Mouse (Mus musculus) hindbrain, embryonic 12.5 days (tissue): Measurements from ENCODE around the gene C87436. TPM values are rescaled to one million over a fixed set of nuclear protein-coding genes. Genes with fewer than 3 reads are reported as not detected.

ENCODE experiments used
- ATAC-seq: fragments of 200-750 bp; cut with Nextera tagmentation; 2 replicates; pipeline ENCODE4 v1.8.0; 2017; ENCODE audit warnings: moderate TSS enrichment; ENCODE audit not compliant: low FRiP score
- H3K27ac ChIP-seq: fragments of 300-500 bp; sonication (generic); 2 replicates; pipeline ENCODE4 v1.5.1; 2016; ENCODE audit warnings: mild to moderate bottlenecking
- H3K27me3 ChIP-seq: fragments of 300-500 bp; sonication (generic); 2 replicates; pipeline ENCODE4 v1.6.1; 2016; ENCODE audit warnings: mild to moderate bottlenecking
- H3K36me3 ChIP-seq: fragments of 300-500 bp; sonication (generic); 2 replicates; pipeline ENCODE4 v1.6.1; 2016; ENCODE audit warnings: mild to moderate bottlenecking
- H3K4me1 ChIP-seq: fragments of 300-500 bp; sonication (generic); 2 replicates; pipeline ENCODE4 v1.6.1; 2016
- H3K4me2 ChIP-seq: fragments of 300-500 bp; sonication (generic); replicated peaks from 2 replicates; pipeline ENCODE4 v1.6.1; 2016; ENCODE audit warnings: mild to moderate bottlenecking
- H3K4me3 ChIP-seq: fragments of 300-500 bp; sonication (generic); 2 replicates; pipeline ENCODE4 v1.5.1; 2016; ENCODE audit warnings: mild to moderate bottlenecking
- H3K9ac ChIP-seq: fragments of 300-500 bp; sonication (generic); 2 replicates; pipeline ENCODE4 v1.6.1; 2016; ENCODE audit warnings: mild to moderate bottlenecking, moderate library complexity
- H3K9me3 ChIP-seq: fragments of 300-500 bp; sonication (generic); replicated peaks from 2 replicates; pipeline ENCODE4 v1.6.1; 2016; ENCODE audit warnings: mild to moderate bottlenecking
- WGBS: fragments of 180-500 bp; shearing (Covaris S2); methylation state at CpG from one replicate; pipeline ENCODE4 v1.1.7; 2016; 5-methylcytosine and 5-hydroxymethylcytosine counted together
- polyA plus RNA-seq: library from polyadenylated mRNA; unstranded; fragments of >200 nt; fragmentation: Nextera tagmentation; extraction: Ambion mirVana; gene quantifications from 2 replicates; pipeline ENCODE4 v1.2.1, GENCODE M21; 2016

Gene C87436
- polyA plus RNA-seq, 1 experiment from 2014 or later = 29.7 TPM

DNA sequence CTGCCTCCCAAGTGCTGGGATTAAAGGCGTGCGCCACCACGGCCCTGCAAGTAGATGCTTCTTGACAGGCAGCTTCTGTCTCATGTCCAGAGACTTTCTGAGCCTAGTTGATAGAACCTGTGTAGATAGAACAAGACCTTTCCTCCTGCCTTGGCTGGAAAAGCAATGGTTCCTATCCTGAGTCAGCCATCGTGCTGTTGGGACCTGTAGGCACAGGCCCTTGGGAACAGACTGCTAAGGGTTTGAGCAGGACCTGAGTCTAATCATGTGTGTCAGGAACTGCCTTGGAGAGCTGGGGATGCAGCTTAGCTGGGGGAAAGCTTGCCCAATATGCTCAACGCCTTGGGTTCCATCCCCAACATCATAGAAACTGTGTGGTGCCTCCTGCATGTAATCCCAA lies 35.9 kb downstream of the C87436 start:
- H3K9me3 ChIP-seq = no peaks in the 10 kb centered on the region
- H3K4me3 ChIP-seq = no peak overlapping the region
- H3K36me3 ChIP-seq = peaks cover 9% of the 10 kb centered on the region; the same call in 1 of the 2 replicates
- WGBS = 96% methylated on average over 5 of the region's 5 CpGs
- H3K27ac ChIP-seq = no peak overlapping the region
- no peak overlapping the region for H3K4me2 ChIP-seq
- ATAC-seq = no peak
- H3K4me1 ChIP-seq = peaks cover 17% of the 10 kb centered on the region
- H3K27me3 ChIP-seq = no peaks in the 10 kb centered on the region
- H3K9ac ChIP-seq = no peak overlapping the region

DNA sequence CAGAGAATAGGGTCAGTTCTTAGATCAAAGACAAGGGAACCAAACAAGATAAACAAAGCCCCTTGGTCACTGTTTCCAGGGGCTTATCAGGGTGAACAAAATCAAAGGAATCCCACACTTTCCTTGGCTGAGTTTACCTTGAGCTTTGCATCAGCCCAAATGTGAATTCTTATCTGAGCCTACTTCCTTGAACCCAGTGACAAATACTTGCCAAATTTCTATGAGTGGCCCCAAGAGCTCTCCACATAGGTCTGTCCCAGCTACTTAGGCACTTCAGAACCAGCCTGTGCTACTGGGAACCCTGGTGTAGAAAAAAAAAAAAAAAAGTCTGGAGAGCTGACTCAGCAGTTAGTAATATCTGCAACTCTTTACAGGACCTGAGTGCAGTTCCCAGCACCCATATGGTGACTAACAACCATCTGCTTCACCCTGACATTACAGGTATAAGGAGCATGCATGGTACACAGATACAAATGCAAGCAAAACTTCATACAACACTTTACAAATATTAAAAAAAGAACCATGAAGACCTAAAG lies 36.5 kb downstream of the C87436 start:
- Histone ChIP-seq H3K4me1 (peaks cover 24% of the 10 kb centered on the region), H3K9me3 (no peaks in the 10 kb centered on the region), H3K4me2 (no peak overlapping the region), H3K4me3 (no peak overlapping the region), H3K27ac (no peak overlapping the region), H3K27me3 (no peaks in the 10 kb centered on the region), H3K36me3 (peaks cover 7% of the 10 kb centered on the region; the same call in 1 of the 2 replicates), H3K9ac (no peak overlapping the region)
- ATAC-seq = no peak

GRCm38 (mm10) chr6:86475462-86476167 lies 37.4 kb downstream of the C87436 start:
- no peak overlapping the region for H3K4me2 ChIP-seq
- no peak for ATAC-seq
- no peak overlapping the region for H3K4me3 ChIP-seq
- H3K9ac ChIP-seq = no peak overlapping the region
- H3K36me3 ChIP-seq = no peaks in the 10 kb centered on the region
- 77% methylated on average over 9 of the region's 9 CpGs for WGBS
- peaks cover 32% of the 10 kb centered on the region for H3K4me1 ChIP-seq
- no peaks in the 10 kb centered on the region for H3K9me3 ChIP-seq
- no peaks in the 10 kb centered on the region for H3K27me3 ChIP-seq
- 0 out of 2 replicates have a peak overlapping the region, but pooled peaks have one; percentile 9 for H3K27ac ChIP-seq

- no peak overlapping the region for H3K4me2 ChIP-seq
- H3K9ac ChIP-seq = no peak overlapping the region
- 82% methylated on average over 5 of the region's 5 CpGs for WGBS
- peaks cover 31% of the 10 kb centered on the region for H3K4me1 ChIP-seq
- no peak for ATAC-seq
- no peaks in the 10 kb centered on the region for H3K27me3 ChIP-seq
- no peak overlapping the region for H3K27ac ChIP-seq
- H3K4me3 ChIP-seq = no peak overlapping the region
- no peaks in the 10 kb centered on the region for H3K36me3 ChIP-seq
- no peaks in the 10 kb centered on the region for H3K9me3 ChIP-seq
Measured at GRCm38 (mm10) chr6:86476931-86477330, 38.8 kb downstream of the C87436 start.

- 0 out of 2 replicates have a peak overlapping the region, but pooled peaks have one; percentile 15 for H3K9ac ChIP-seq
- peaks cover 20% of the 10 kb centered on the region for H3K4me1 ChIP-seq
- no peaks in the 10 kb centered on the region for H3K9me3 ChIP-seq
- 60% methylated on average over 3 of the region's 3 CpGs for WGBS
- H3K4me2 ChIP-seq = peak overlapping the region; percentile 8; the same call in 1 of the 2 replicates
- H3K36me3 ChIP-seq = no peaks in the 10 kb centered on the region
- no peak for ATAC-seq
- H3K27ac ChIP-seq = peak overlapping the region; percentile 81
- no peaks in the 10 kb centered on the region for H3K27me3 ChIP-seq
- no peak overlapping the region for H3K4me3 ChIP-seq
Measured at GRCm38 (mm10) chr6:86479311-86479710, 41.1 kb downstream of the C87436 start.

GRCm38 (mm10) chr6:86479816-86480188 lies 41.6 kb downstream of the C87436 start:
- Histone ChIP-seq H3K9me3 (no peaks in the 10 kb centered on the region), H3K4me3 (no peak overlapping the region), H3K4me2 (no peak overlapping the region), H3K36me3 (no peaks in the 10 kb centered on the region), H3K27ac (peak overlapping the region; percentile 81; the same call in 1 of the 2 replicates), H3K9ac (no peak overlapping the region), H3K27me3 (no peaks in the 10 kb centered on the region), H3K4me1 (peaks cover 20% of the 10 kb centered on the region)
- ATAC-seq = no peak

GRCm38 (mm10) chr6:86480189-86480831 lies 42.1 kb downstream of the C87436 start:
- H3K36me3 ChIP-seq = no peaks in the 10 kb centered on the region
- H3K4me2 ChIP-seq = peak overlapping the region; percentile 18
- H3K9me3 ChIP-seq = no peaks in the 10 kb centered on the region
- no peak overlapping the region for H3K9ac ChIP-seq
- H3K27me3 ChIP-seq = no peaks in the 10 kb centered on the region
- H3K27ac ChIP-seq = peak overlapping the region; percentile 81
- H3K4me3 ChIP-seq = no peak overlapping the region
- WGBS = 36% methylated on average over 9 of the region's 9 CpGs
- peaks cover 20% of the 10 kb centered on the region for H3K4me1 ChIP-seq
- ATAC-seq = no peak

GRCm38 (mm10) chr6:86481871-86482270 lies 43.7 kb downstream of the C87436 start:
- ATAC-seq = no peak
- 84% methylated on average over 5 of the region's 5 CpGs for WGBS
- Histone ChIP-seq H3K36me3 (no peaks in the 10 kb centered on the region), H3K4me1 (peaks cover 23% of the 10 kb centered on the region), H3K4me3 (no peak overlapping the region), H3K4me2 (no peak overlapping the region), H3K9ac (no peak overlapping the region), H3K9me3 (no peaks in the 10 kb centered on the region), H3K27ac (no peak overlapping the region), H3K27me3 (no peaks in the 10 kb centered on the region)

GRCm38 (mm10) chr6:86485943-86486640 lies 47.9 kb downstream of the C87436 start:
- H3K9me3 ChIP-seq = no peaks in the 10 kb centered on the region
- H3K4me2 ChIP-seq = no peak overlapping the region
- no peak overlapping the region for H3K4me3 ChIP-seq
- H3K27ac ChIP-seq = no peak overlapping the region
- 75% methylated on average over 7 of the region's 7 CpGs for WGBS
- peaks cover 18% of the 10 kb centered on the region for H3K4me1 ChIP-seq
- ATAC-seq = no peak
- no peaks in the 10 kb centered on the region for H3K36me3 ChIP-seq
- no peak overlapping the region for H3K9ac ChIP-seq
- no peaks in the 10 kb centered on the region for H3K27me3 ChIP-seq

- H3K4me2 ChIP-seq = peak overlapping the region; percentile 43
- H3K36me3 ChIP-seq = no peaks in the 10 kb centered on the region
- 0 out of 2 replicates have a peak overlapping the region, but pooled peaks have one; percentile 1 for H3K4me3 ChIP-seq
- H3K27ac ChIP-seq = peak overlapping the region; percentile 97
- ATAC-seq = peak; percentile 94
- WGBS = 5% methylated on average over 24 of the region's 24 CpGs
- H3K4me1 ChIP-seq = peaks cover 18% of the 10 kb centered on the region
- H3K27me3 ChIP-seq = no peaks in the 10 kb centered on the region
- peak overlapping the region; percentile 61 for H3K9ac ChIP-seq
- no peaks in the 10 kb centered on the region for H3K9me3 ChIP-seq
Measured at GRCm38 (mm10) chr6:86487358-86488148, 49.4 kb downstream of the C87436 start.

DNA sequence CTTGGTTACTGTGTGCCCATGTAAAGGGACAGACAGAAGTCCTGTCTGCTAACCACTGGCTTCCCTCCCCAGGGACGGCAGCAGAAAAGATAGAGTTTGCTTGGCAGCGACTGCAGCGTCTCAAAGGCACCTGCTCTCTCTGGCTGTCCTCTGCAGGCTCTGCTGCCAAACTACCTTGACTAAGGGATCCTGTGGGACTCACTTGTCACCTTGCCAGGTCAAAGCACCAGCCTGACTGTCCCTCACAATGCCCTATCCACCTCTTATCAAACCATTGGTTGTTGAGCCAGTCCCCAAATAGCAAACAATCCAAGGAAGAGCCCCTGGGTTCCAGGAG lies 49.9 kb downstream of the C87436 start:
- Histone ChIP-seq H3K4me2 (no peak overlapping the region), H3K27ac (peak overlapping the region; percentile 97), H3K9ac (peak overlapping the region; percentile 61; the same call in 1 of the 2 replicates), H3K36me3 (no peaks in the 10 kb centered on the region), H3K9me3 (no peaks in the 10 kb centered on the region), H3K27me3 (no peaks in the 10 kb centered on the region), H3K4me1 (peaks cover 18% of the 10 kb centered on the region), H3K4me3 (no peak overlapping the region)
- WGBS = 26% methylated on average over 3 of the region's 3 CpGs
- ATAC-seq = no peak

DNA sequence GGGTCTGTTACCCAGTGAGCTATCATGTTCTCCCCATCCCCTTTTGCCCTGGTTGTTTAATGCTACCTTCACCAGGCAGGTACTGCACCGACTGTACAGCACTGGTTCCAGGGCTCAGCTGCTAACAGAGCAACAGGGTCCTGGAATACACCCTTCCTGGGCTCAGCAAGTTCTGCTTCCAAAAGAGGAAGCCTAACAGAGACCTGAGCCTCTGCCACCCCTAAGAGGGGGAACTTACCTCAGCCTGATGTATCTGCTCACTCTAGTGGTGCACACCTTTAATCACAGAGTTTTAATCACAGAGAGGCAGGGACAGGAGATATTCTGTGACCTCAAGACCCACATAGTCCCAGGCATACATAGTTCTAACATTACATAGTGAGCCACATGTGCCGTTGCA lies 51.8 kb downstream of the C87436 start:
- H3K27ac ChIP-seq = no peak overlapping the region
- H3K9ac ChIP-seq = no peak overlapping the region
- no peak for ATAC-seq
- 97% methylated on average over 2 of the region's 2 CpGs for WGBS
- H3K4me3 ChIP-seq = no peak overlapping the region
- no peak overlapping the region for H3K4me2 ChIP-seq
- H3K27me3 ChIP-seq = no peaks in the 10 kb centered on the region
- H3K9me3 ChIP-seq = no peaks in the 10 kb centered on the region
- H3K36me3 ChIP-seq = no peaks in the 10 kb centered on the region
- peaks cover 20% of the 10 kb centered on the region for H3K4me1 ChIP-seq
